Mouse (Mus musculus): ENCODE results near the gene Gpr162.

DNA sequence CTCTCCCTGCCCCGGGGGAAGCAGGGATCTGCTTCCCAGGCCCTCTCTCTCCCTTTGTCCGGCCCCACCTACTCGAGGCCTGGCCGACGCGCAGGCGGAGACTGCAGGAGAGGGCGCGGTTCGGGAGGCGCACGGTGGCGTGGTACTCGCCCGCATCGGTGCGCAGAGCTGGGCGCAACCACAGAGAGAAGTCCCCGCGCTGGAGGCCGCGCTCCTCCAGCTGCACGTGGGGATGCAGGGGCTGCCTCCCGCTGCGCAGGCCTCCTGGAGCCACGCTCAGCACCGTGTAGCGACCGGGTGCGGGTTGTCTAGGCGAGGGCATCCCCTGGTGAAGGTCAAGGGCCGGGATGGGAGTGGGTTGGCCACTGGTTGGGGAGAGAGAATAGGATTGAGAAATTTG lies 46.2 kb upstream of the Gpr162 start:
- no peak for TF ChIP-seq ZC3H11A (IDR thresholded peaks at IDR 0.05; ENCODE audit: low read depth, low read length)
- no peak for TF ChIP-seq CTCF (conservative IDR thresholded peaks at IDR 0.05 in 1 of 2, IDR thresholded peaks at IDR 0.05 in 1 of 2; ENCODE audit: low read depth in 2 of 2, low read length in 2 of 2)
- TF ChIP-seq HCFC1 (IDR thresholded peaks at IDR 0.05; ENCODE audit: low read depth, low read length) = no peak
- TF ChIP-seq JUN (IDR thresholded peaks at IDR 0.05; ENCODE audit: insufficient read depth, low read depth, low read length) = no peak
- TF ChIP-seq ZNF384 (IDR thresholded peaks at IDR 0.05; ENCODE audit: low read depth, low read length) = no peak
